Mouse (Mus musculus) megakaryocyte, embryonic 14.5 days (primary cell): ENCODE measurements around the gene Magee1. TPM values are rescaled to one million over a fixed set of nuclear protein-coding genes. Genes with fewer than 3 reads are reported as not detected.

Experiments used
- H3K27me3 ChIP-seq: replicated peaks from 2 replicates; pipeline ENCODE3; 2012; ENCODE audit warnings: inconsistent platforms
- H3K36me3 ChIP-seq: replicated peaks from 2 replicates; pipeline ENCODE3; 2012; ENCODE audit warnings: low read length, inconsistent platforms, mixed read lengths
- H3K4me1 ChIP-seq: 2 replicates; pipeline ENCODE4 v1.6.1; 2012; ENCODE audit warnings: inconsistent platforms
- H3K4me3 ChIP-seq: replicated peaks from 2 replicates; pipeline ENCODE3; 2012; ENCODE audit warnings: moderate library complexity, mild to moderate bottlenecking, inconsistent platforms
- H3K9me3 ChIP-seq: 2 replicates; pipeline ENCODE4 v1.6.1; 2012; ENCODE audit warnings: inconsistent platforms
- FLI1 ChIP-seq: IDR thresholded peaks from 2 replicates; pipeline ENCODE4 v1.6.1; 2012; ENCODE audit warnings: low read length, inconsistent platforms, mixed read lengths
- GATA1 ChIP-seq: IDR thresholded peaks from 3 replicates; pipeline ENCODE4 v1.6.1; 2012; ENCODE audit warnings: mixed read lengths, low read length, inconsistent platforms, borderline replicate concordance
- polyA plus RNA-seq: library from polyadenylated mRNA; stranded (reverse); fragments of >175 nt; gene quantifications from 2 replicates; pipeline ENCODE4 v1.2.3, GENCODE M21; 2012; ENCODE audit warnings: low replicate concordance; ENCODE audit not compliant: insufficient read depth

Gene Magee1
- polyA plus RNA-seq, 1 experiment, result 4.6 TPM

GRCm38 (mm10) chrX:105167217-105167616 lies 47.0 kb downstream of the Magee1 start:
- H3K9me3 ChIP-seq, result no peaks in the 10 kb centered on the region
- H3K36me3 ChIP-seq, result no peaks in the 10 kb centered on the region
- H3K27me3 ChIP-seq, result peaks cover 5% of the 10 kb centered on the region
- peaks cover 3% of the 10 kb centered on the region; the same call in 1 of the 2 replicates for H3K4me1 ChIP-seq
- no peak overlapping the region for H3K4me3 ChIP-seq
- no peak for TF ChIP-seq GATA1
- TF ChIP-seq FLI1, result no peak

Other genes starting within 250 kb of the Magee1 start
- 8.3 TPM in 1 of 2 replicates, not detected in the other for gene Pbdc1, start 40.6 kb upstream of the Magee1 start, polyA plus RNA-seq